Mouse (Mus musculus) limb, embryonic 10.5 days (tissue): ENCODE measurements around the gene Rad23a. TPM values are rescaled to one million over a fixed set of nuclear protein-coding genes. Genes with fewer than 3 reads are reported as not detected.
A peak's percentile ranks its signal among the peaks of the same experiment; 100 is the strongest.
"Not testable (repeated sequence)": the region's sequence is repeated elsewhere in the genome, so short reads cannot be mapped to it uniquely, and the experiment has no call there.

Source experiments
- DNase-seq: peaks from one replicate; pipeline ENCODE4 v3.0.0-alpha.2; 2017; ENCODE audit warnings: low spot score
- H3K27ac ChIP-seq: fragments of 300-500 bp; sonication (generic); 2 replicates; pipeline ENCODE4 v1.5.1; 2016; ENCODE audit warnings: mild to moderate bottlenecking
- H3K27me3 ChIP-seq: fragments of 300-500 bp; sonication (generic); 2 replicates; pipeline ENCODE4 v1.6.1; 2016; ENCODE audit warnings: low read depth, mild to moderate bottlenecking; ENCODE audit not compliant: poor library complexity, severe bottlenecking
- H3K36me3 ChIP-seq: fragments of 300-500 bp; sonication (generic); 2 replicates; pipeline ENCODE4 v1.6.1; 2016; ENCODE audit warnings: mild to moderate bottlenecking, moderate library complexity
- H3K4me1 ChIP-seq: fragments of 300-500 bp; sonication (generic); 2 replicates; pipeline ENCODE4 v1.6.1; 2016
- H3K4me3 ChIP-seq: fragments of 300-500 bp; sonication (generic); 2 replicates; pipeline ENCODE4 v1.5.1; 2016; ENCODE audit warnings: mild to moderate bottlenecking, moderate library complexity
- H3K9me3 ChIP-seq: fragments of 300-500 bp; sonication (generic); replicated peaks from 2 replicates; pipeline ENCODE4 v1.6.1; 2016; ENCODE audit warnings: mild to moderate bottlenecking
- WGBS: fragments of 180-500 bp; shearing (Covaris S2); methylation state at CpG from one replicate; pipeline ENCODE4 v1.1.7; 2016; 5-methylcytosine and 5-hydroxymethylcytosine counted together
- polyA plus RNA-seq: library from polyadenylated mRNA; unstranded; fragments of >200 nt; fragmentation: Nextera tagmentation; extraction: Ambion mirVana; gene quantifications from 2 replicates; pipeline ENCODE4 v1.2.1, GENCODE M21; 2016

The Rad23a gene
- polyA plus RNA-seq, 1 experiment from 2014 or later, result 119 TPM

DNA sequence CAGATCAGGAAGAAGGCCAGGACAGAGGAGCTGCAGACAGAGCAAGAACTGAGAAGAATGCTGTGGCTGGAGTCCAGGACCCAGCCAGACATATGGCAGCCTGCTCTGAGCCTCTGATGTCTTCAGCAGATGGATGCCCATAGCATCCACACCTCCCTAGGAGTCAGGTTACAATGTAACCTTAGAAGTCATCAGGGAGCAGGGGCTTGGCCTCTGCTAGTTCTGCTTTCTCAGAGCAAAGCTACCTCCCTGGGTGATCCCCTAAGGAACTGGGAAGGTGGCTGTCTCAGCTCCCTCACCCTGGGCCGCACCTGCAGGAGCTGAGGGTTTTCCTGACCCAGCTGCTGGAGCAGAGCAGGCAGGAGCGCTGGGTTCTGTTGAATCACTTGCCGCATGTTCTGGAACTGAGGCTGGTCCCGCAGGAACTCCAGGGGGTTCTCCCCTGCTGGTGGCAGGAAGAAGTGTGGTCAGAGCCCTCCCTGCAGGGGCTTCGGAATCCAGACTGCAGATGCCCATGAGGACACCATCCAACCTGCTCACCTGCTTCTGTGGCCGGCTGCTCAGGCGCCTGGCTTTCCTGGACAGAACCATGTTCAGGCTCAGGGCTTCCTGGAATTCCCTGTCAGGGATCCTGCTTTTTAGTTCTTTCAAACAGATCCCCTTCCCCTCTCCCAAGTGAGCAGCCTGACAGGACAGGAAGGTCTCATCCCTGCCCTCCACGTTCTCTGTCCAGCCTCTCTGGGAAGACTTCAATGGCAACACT, 3.1 kb downstream of the Rad23a start:
- Histone ChIP-seq H3K4me3 (peak overlapping the region; percentile 31), H3K27ac (peak overlapping the region; percentile 75), H3K4me1 (peaks cover 49% of the 10 kb centered on the region), H3K27me3 (no peaks in the 10 kb centered on the region), H3K36me3 (peaks cover 74% of the 10 kb centered on the region), H3K9me3 (no peaks in the 10 kb centered on the region)
- WGBS, result 42% methylated on average over 8 of the region's 8 CpGs
- DNase-seq, result peak; percentile 68

DNA sequence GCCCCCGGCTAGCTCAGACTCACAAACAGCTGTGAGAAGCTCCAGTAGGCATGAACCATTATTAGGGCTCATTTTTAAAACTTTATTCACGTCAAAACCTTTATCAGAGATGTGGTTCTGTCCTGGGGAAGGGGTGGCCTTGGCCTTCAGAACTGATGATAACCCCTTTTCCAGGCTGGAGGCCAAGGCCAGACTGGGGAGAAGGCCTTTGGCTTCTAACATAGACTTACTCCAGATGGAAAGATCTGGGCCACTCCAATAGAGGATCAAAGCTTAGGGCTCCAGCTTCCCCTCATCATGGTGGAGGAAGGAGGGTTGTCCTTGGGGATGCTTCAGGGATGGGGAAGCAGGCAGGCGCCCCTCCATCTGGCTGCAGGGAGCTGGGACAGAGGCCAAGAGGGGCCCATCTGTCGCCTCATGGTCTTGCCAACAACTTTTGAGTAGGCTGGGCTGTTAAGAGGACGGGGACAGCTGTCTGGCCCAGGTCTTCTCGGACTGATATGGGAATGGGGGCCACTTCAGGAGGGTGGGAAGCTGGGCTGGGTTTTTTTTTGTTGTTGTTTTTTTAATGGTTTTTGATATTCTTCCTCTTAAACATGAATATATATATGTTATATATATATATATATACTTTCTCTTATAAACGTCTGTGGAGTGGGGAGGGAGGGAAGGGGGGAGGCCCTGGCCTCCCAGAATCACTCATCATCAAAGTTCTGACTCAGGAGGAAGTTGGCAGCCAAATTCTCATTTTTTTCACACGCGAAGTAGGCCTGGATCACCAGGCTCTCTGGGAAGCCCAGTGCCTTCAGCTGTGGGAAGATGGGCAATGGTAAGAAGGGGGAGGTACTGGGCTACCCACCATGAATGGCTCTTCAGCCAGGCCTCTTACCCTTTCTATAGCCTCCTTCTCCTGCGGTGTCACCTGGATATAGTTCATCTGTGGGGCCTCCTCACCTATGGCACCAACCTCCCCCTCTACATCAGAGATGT, 5.3 kb downstream of the Rad23a start:
- peaks cover 49% of the 10 kb centered on the region for H3K4me1 ChIP-seq
- WGBS, result 89% methylated on average over 10 of the region's 10 CpGs
- no peak for DNase-seq
- H3K27me3 ChIP-seq, result no peaks in the 10 kb centered on the region
- peaks cover 61% of the 10 kb centered on the region for H3K36me3 ChIP-seq
- no peak overlapping the region for H3K4me3 ChIP-seq
- H3K9me3 ChIP-seq, result no peaks in the 10 kb centered on the region
- no peak overlapping the region for H3K27ac ChIP-seq

DNA sequence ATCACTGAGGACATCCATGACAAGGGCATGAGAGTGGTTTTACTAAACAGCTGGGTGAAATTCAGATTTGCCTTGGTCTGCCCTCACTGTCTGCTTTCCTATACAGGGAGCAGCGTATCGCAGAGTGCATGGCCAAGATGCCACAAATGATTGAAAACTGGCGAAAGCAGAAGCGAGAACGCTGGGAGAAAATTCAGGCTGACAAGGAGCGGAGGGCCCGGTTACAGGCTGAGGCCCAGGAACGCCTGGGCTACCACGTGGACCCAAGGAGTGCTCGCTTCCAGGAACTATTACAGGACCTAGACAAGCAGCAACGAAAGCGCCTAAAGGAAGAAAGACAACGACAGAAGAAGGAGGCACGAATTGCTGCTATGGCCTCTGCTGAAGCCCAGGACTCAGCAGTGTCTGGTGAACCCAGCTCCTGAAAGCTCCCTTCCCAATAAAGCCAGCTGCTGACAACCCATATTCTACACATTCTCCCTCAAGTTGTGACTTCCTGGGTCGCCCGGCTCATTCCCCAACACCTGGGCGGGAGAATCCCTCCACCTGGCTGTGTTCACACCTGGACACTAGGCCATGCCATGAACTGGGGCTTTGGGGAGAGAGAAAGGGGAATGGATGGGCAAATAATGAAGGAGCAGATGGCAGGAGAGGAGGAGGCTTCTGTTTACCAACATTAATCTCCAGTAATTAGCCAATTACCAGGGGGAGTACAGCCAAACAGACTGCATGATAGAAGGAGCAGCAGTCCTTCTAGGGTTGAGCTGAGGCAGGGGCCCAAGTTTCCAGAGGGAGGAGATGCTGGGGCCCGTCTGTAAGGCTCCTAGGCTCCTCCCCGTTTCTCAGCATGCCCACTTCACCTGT, 6.2 kb downstream of the Rad23a start:
- no peak overlapping the region for H3K27ac ChIP-seq
- H3K4me3 ChIP-seq, result no peak overlapping the region

DNA sequence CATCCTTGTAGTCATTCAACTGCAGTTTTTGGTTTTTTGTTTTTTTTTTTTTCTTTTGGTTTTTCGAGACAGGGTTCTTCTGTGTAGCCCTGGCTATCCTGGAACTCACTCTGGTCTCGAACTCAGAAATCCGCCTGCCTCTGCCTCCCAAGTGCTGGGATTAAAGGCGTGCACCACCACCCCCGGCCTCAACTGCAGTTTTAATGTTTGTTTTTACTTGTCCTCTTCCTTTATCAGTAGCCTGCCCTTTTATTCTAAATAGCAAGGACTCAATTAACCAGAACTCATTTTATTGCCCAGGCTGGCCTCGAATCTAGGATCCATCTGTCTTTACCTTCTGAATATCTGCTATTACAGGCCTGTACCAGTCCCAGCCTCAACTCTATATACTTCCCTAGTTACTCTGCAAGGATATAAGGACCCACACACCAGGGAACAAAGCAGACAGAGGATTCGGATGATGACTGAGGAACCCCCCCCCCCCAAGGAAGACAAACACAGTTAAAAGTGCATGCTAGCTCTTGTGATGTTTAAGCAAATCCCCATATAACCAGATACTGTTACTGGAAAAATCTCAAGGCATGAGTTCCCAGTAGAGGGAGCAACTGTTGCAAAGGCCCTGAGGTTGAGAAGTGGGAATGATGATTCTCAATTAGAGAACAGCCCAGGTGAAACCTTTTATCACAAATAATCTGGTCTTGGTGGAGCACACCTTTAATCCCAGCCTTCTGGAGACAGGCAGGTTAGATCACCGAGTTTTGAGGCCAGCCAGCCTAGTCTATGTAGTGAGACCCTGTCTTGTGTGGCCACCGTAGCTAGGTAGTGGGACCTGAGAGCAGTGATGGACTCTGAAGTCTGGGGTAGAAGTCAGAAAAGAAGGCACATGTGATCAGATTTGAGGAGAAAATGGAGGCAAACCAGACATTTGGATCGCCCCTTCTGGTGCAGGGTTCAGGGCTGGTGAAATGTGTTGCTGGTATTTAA, 7.4 kb downstream of the Rad23a start:
- peak overlapping the region; percentile 78 for H3K4me3 ChIP-seq

More for the DNA sequence above, 6.2 kb downstream of the Rad23a start:
- WGBS, result 89% methylated on average over 19 of the region's 19 CpGs
- Histone ChIP-seq H3K9me3 (no peaks in the 10 kb centered on the region), H3K36me3 (peaks cover 59% of the 10 kb centered on the region), H3K4me1 (peaks cover 43% of the 10 kb centered on the region), H3K27me3 (no peaks in the 10 kb centered on the region)
- no peak for DNase-seq

DNA sequence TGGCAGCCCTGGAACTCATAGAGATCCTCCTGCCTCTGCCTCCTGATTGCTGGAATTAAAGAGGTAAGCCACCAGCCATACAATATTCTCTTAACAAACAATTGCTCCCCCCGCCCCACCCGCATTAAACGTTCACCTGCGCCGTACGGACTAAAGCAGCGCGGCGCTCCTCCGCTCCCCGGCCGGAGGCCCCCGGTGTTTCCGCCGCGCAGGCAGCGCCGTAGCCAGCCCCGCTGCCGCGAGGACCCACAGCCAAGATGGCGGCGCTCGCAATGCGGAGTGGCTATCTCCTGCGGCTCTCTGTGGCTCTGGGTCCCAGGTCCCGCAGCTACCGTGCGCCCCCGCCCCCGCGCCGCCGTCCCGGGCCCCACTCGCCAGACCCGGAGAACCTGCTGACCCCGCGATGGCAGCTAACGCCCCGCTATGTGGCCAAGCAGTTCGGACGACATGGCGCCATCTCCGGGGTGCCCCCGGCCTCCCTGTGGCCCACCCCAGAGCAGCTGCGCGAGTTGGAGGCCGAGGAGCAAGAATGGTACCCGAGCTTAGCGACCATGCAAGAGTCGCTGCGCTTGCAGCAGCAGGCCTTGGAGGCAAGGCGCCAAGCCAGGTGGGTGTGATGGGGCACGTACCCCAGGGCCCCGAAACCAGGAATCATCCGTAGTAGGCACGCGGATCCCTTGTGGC, 8.3 kb downstream of the Rad23a start:
- Histone ChIP-seq H3K4me3 (peak overlapping the region; percentile 78), H3K4me1 (peaks cover 29% of the 10 kb centered on the region), H3K27ac (peak overlapping the region; percentile 97), H3K36me3 (peaks cover 38% of the 10 kb centered on the region), H3K9me3 (no peaks in the 10 kb centered on the region), H3K27me3 (no peaks in the 10 kb centered on the region)
- DNase-seq, result peak; percentile 89
- 1% methylated on average over 59 of the region's 59 CpGs for WGBS

More for the DNA sequence above, 7.4 kb downstream of the Rad23a start:
- no peaks in the 10 kb centered on the region for H3K9me3 ChIP-seq
- no peaks in the 10 kb centered on the region for H3K27me3 ChIP-seq
- peak overlapping the region; percentile 97 for H3K27ac ChIP-seq
- H3K4me1 ChIP-seq, result peaks cover 38% of the 10 kb centered on the region
- no peak for DNase-seq
- WGBS, result 69% methylated on average over 10 of the region's 10 CpGs
- H3K36me3 ChIP-seq, result peaks cover 47% of the 10 kb centered on the region

DNA sequence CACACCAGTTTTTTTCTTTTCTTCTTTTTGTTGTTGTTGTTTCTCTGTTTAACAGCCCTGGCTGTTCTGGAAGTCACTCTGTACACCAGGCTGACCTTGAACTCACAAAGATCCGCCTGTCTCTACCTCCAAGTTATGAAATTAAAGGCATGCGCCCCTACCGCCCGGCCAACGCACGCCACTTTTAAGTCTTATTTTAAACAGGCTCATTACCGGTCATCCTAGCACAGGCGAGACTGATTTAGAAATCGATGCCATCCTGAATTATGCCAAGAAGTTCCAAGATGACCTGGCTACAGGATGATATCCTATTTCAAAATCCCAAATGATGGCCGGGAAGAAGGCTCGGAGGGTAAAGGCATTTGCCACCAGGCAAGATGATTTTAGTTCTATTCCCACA, 9.0 kb downstream of the Rad23a start, which contains the start of gene Gadd45gip1:
Gadd45gip1 (plus strand) TSS at position 33 of the 400 bp plus-strand sequence.
- Histone ChIP-seq H3K36me3 (peaks cover 32% of the 10 kb centered on the region), H3K9me3 (no peaks in the 10 kb centered on the region), H3K27me3 (no peaks in the 10 kb centered on the region), H3K4me1 (peaks cover 22% of the 10 kb centered on the region), H3K4me3 (peak within 1 kb of the TSS; percentile 78), H3K27ac (peak within 1 kb of the TSS; percentile 97)
- 80% methylated on average over 11 of the region's 11 CpGs for WGBS
- DNase-seq, result no peak

DNA sequence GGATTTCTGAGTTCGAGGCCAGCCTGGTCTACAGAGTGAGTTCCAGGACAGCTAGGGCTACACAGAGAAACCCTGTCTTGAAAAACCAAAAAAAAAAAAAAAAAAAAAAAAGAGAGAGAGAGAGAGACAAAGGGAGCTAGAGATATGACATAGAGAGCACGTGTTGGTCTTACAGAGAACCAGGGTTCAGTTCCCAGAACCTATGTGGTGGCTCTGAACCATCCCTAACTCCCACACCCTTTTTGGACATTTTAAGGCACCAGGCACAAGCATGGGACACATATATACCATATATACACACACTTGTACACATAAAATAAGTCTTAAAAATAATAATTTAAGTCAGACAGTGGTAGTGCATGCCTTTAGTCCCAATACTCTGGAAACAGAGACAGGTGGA, 13.9 kb downstream of the Rad23a start:
- peaks cover 13% of the 10 kb centered on the region for H3K27me3 ChIP-seq
- DNase-seq, H3K4me3 ChIP-seq, H3K27ac ChIP-seq, H3K36me3 ChIP-seq, H3K9me3 ChIP-seq: not testable (repeated sequence)
- 89% methylated on average over 2 of the region's 2 CpGs for WGBS
- peaks cover 23% of the 10 kb centered on the region for H3K4me1 ChIP-seq

DNA sequence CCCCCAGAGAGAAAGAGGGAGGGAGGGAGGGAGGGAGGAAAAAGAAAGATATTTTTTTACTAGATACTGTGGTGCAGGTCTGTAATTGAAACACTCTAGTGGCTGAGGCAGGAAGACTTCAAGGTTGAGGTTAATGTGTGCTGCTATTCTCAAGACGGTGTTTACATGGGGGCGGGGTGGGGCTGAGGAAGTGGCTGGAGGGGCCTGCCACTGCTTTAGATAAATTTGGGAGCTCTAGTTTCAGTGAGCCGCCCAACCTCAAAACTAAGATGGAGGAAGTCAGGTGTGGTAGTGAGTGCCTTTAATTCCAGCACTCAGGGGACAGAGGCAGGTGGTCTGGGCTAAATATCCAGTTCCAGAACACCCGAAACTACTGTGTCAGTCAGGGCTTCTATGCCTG, 14.8 kb downstream of the Rad23a start:
- Histone ChIP-seq H3K36me3 (no peaks in the 10 kb centered on the region), H3K27me3 (peaks cover 13% of the 10 kb centered on the region), H3K27ac (no peak overlapping the region), H3K4me1 (peaks cover 23% of the 10 kb centered on the region), H3K4me3 (no peak overlapping the region), H3K9me3 (no peaks in the 10 kb centered on the region)
- no peak for DNase-seq
- WGBS, result 73% methylated on average over 4 of the region's 4 CpGs

DNA sequence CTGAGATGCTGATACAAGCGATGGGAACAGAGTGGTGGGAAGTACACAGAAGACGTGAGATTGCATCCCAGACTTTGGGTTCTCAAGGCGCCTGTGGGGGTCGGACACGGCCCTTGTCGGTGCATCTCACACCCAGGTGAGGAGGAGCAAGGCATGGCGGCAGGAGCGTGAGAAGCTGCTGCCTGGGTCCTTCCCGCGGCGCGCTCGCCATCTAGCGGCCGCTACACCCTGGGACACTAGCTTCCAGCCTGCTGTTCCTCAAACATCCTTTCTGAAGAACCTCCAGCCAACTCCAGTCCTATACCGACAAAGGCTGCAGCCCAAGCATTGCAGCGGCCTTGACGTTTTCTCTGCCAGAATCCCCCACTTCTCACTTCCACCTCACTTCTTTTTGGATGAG, 16.8 kb downstream of the Rad23a start:
- Histone ChIP-seq H3K27me3 (peaks cover 13% of the 10 kb centered on the region), H3K4me3 (peak overlapping the region; percentile 36), H3K27ac (0 out of 2 replicates have a peak overlapping the region, but pooled peaks have one; percentile 3), H3K4me1 (peaks cover 23% of the 10 kb centered on the region), H3K36me3 (no peaks in the 10 kb centered on the region), H3K9me3 (no peaks in the 10 kb centered on the region)
- 1% methylated on average over 18 of the region's 18 CpGs for WGBS
- DNase-seq, result peak; percentile 87

DNA sequence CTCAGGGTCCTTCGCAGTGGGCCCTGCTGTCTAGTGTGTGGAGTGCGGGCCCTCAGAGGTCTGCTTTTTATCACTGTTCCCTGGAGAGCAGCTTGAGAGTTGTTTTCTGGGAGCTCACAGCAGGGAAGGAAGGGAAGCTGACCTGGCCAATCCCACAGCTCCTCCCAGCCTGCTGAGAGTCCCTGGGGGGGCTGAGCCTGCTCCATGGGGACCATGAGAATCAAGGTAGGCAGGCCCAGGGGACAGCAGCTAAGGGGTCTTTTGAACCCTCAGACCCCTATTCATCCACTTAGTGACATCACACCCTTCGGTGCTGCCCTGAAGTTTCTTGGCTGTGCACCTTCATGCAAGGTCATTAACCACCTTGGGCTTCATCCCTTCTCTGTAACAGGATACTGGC, 17.7 kb downstream of the Rad23a start, which contains the start of gene Dand5:
Dand5 (minus strand) TSS at position 101 of the 400 bp plus-strand sequence.
- H3K36me3 ChIP-seq, result no peaks in the 10 kb centered on the region
- no peak for DNase-seq
- peaks cover 13% of the 10 kb centered on the region for H3K27me3 ChIP-seq
- H3K4me3 ChIP-seq, result peak within 1 kb of the TSS; percentile 36
- H3K27ac ChIP-seq, result peak within 1 kb of the TSS; percentile 3; the same call in 1 of the 2 replicates
- peaks cover 23% of the 10 kb centered on the region for H3K4me1 ChIP-seq
- WGBS, result 17% methylated on average over 3 of the region's 3 CpGs
- H3K9me3 ChIP-seq, result no peaks in the 10 kb centered on the region

DNA sequence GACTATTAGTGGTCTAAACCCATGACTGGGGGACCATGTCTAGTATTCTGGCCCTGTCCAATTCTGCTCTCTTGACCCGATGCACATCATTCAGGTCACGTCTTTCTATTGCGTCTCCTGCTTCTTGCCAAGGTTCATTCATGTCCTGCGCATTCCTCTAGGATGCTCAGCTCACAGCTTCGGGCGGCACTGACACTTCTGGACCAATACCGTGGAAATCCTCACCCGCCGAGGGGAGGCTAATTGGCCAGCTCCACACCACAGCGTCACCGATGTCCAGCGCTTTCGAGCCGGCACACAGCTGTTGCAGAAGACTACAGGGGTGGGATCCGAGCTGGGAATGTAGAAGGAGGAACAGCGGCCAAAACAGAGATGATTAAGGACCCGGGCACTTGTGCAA, 24.3 kb downstream of the Rad23a start:
- peaks cover 55% of the 10 kb centered on the region for H3K27me3 ChIP-seq
- DNase-seq, result no peak
- H3K27ac ChIP-seq, result no peak overlapping the region
- peaks cover 17% of the 10 kb centered on the region for H3K4me1 ChIP-seq
- 79% methylated on average over 17 of the region's 17 CpGs for WGBS
- no peaks in the 10 kb centered on the region for H3K9me3 ChIP-seq
- no peaks in the 10 kb centered on the region for H3K36me3 ChIP-seq
- no peak overlapping the region for H3K4me3 ChIP-seq
